Mouse (Mus musculus): ENCODE data around the gene Gm10320. TPM values are rescaled to one million over a fixed set of nuclear protein-coding genes. Genes with fewer than 3 reads are reported as not detected.

The Gm10320 gene
- total RNA-seq, 1 experiment from 2014 or later: not detected

DNA sequence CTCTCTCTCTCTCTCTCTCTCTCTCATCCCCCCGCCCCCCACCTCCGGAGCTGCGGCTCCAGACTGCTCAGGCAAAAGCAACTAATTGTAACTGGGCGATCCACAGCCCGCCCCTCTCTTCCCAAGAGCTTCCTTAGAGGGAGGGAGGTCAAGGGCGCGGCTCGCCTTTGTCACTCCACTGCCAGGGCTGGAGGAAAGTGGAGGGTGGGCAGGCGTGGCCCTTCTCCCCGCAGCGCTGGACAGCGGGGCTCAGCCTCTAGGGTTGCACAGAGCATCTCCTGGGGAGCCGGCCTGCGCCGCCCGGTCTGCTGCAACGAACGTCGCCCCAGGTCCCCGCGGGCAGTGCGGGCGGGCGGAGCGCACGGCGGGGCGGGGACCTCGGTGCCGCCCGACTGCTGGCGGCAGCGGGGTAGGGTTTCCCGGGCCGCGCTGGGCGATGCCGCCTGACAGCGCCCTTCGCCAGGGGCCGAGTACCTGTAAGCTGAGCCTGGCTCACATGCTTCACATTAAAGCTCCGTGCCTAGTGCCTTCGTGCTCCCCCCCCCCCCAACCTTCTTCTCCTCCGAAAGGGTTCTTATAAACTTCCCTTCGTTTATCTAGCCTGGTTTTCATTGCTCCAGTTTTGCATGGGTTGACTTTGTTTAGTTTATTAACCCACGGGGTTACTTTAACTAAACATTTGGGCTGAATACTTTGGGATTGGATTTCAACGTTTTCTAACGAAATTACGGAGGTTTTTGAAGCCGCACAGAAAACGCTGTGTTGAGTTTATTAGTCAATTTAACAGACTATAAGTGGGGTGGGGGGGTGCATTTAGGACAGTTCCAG, 13.1 kb upstream of the Gm10320 start:
- ATAC-seq (replicated peaks; ENCODE audit: insufficient number of reproducible peaks, low FRiP score, low TSS enrichment, poor library complexity, severe bottlenecking): no peak

DNA sequence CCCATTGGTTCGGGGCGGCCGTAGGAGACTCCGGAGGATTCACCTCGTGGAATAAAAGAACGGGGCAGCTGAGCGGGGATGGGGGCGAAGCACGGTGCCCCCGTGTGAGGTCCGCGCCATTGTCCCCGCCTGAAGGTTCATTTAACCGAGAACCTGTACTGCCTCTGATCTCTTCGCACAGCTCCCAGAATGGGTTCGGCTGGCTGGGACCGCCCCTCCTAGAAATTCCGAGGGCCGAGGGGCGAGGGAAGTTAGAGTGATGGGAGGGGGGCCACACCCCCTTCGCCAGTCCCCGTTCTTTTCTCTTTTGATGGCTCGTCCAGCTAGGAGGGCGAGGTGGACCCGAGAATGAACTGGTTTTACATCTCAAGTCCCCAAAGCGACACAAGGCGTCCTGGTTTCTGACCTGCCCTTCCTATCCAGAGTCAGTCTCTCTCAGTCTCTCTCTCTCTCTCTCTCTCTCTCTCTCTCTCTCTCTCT, 12.4 kb upstream of the Gm10320 start:
- no peak for ATAC-seq (replicated peaks; ENCODE audit: insufficient number of reproducible peaks, low FRiP score, low TSS enrichment, poor library complexity, severe bottlenecking)

DNA sequence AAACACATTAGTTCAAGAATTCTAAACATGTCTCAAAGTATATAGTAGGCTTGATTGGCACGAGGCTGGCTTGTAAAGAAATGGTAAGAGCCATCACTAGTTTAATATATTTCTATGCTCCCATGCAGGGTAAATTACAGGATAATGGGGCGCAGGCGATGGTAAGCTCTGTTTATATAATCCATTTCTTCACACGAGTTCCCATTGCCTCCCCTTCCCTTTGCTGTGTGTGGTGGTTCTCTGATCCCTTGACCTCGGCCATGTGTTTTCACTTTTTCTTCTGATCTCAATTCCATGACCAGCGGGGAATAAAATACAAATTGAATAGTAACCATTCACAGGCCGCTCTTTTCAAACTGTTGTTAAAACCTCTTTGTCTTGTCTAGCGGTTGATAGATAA, 11.8 kb upstream of the Gm10320 start:
- no peak for ATAC-seq (replicated peaks; ENCODE audit: insufficient number of reproducible peaks, low FRiP score, low TSS enrichment, poor library complexity, severe bottlenecking)

GRCm38 (mm10) chr13:98502813-98503341, 11.1 kb upstream of the Gm10320 start:
- ATAC-seq (replicated peaks; ENCODE audit: insufficient number of reproducible peaks, low FRiP score, low TSS enrichment, poor library complexity, severe bottlenecking): no peak

DNA sequence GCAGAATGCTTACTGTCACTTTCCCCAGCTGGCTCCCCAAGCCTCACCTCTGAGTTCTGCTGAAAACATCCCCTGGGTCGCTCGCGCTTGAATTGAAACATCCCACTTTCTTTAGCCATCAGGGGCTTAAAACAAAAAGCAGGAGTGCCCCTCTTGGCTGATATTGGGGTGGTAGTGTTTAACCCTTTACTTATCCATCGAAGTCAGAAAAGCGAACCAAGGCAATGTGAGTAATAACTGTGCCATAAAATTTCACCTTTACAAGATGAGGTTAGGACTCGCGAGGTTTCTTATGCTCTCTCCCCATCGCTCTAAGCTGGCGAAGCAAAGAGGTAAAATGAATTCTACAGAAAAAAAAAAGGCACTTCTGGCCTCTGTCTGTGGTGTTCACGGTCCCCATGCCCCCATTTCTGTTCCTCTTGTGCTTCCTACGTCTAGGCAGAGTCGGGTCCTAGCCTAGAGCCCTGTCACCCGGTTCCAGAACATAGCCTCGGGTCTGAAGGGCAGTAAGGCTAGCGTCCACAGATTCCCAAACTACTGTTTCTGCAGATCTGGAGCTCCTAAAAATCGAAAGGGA, 10.5 kb upstream of the Gm10320 start:
- ATAC-seq (replicated peaks; ENCODE audit: insufficient number of reproducible peaks, low FRiP score, low TSS enrichment, poor library complexity, severe bottlenecking): no peak

DNA sequence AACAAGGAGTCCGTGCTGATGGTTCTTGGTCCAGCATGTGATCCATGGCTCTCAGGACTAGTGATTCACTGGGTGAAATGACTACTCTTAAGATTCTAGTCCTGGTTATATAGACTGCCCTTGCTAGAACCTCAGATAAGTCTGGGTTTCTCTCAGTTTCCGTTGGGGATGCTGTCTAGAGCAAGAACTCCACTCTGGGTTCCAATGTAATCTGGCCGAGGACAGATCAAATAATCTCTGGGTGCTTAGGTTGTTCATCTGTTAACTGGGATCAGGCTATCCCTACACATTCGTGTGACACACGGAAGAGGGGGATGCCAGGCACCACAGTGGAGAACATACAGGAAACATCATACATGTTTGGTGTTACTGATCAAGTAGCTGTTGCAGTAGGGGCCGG, 9.5 kb upstream of the Gm10320 start:
- ATAC-seq (replicated peaks; ENCODE audit: insufficient number of reproducible peaks, low FRiP score, low TSS enrichment, poor library complexity, severe bottlenecking): no peak

GRCm38 (mm10) chr13:98500471-98501125, 8.8 kb upstream of the Gm10320 start:
- no peak for ATAC-seq (replicated peaks; ENCODE audit: insufficient number of reproducible peaks, low FRiP score, low TSS enrichment, poor library complexity, severe bottlenecking)

DNA sequence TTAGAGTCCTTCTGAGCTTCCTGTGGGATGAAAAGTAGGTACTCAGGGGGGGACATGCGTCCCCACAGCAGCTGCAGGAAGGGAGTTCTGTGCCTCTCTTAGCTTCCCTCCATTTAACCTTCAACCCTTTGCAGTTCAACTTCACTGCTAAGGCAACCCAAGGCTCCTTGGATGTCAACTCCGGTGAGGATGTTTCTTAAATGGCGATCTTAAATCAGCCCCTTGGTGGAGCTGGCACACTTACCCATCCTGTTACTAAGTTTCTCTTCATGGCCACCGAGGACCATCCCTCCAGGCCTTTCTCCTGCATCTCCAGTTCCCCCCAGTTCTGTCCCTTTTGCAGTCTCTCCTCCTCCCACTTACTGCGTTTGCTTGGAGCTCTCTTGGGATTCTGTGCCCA, 6.8 kb upstream of the Gm10320 start:
- ATAC-seq (replicated peaks; ENCODE audit: insufficient number of reproducible peaks, low FRiP score, low TSS enrichment, poor library complexity, severe bottlenecking): no peak

- no peak for ATAC-seq (replicated peaks; ENCODE audit: insufficient number of reproducible peaks, low FRiP score, low TSS enrichment, poor library complexity, severe bottlenecking)
Measured at GRCm38 (mm10) chr13:98498080-98498479, 6.3 kb upstream of the Gm10320 start.

GRCm38 (mm10) chr13:98496917-98497870, 5.4 kb upstream of the Gm10320 start:
- no peak for ATAC-seq (replicated peaks; ENCODE audit: insufficient number of reproducible peaks, low FRiP score, low TSS enrichment, poor library complexity, severe bottlenecking)

GRCm38 (mm10) chr13:98494492-98495064, 2.8 kb upstream of the Gm10320 start:
- ATAC-seq (replicated peaks; ENCODE audit: insufficient number of reproducible peaks, low FRiP score, low TSS enrichment, poor library complexity, severe bottlenecking): no peak

- ATAC-seq (replicated peaks; ENCODE audit: insufficient number of reproducible peaks, low FRiP score, low TSS enrichment, poor library complexity, severe bottlenecking): no peak
Measured at GRCm38 (mm10) chr13:98492569-98493255, 911 bp upstream of the Gm10320 start.

GRCm38 (mm10) chr13:98486726-98487125, 5.1 kb downstream of the Gm10320 start:
- ATAC-seq (replicated peaks; ENCODE audit: insufficient number of reproducible peaks, low FRiP score, low TSS enrichment, poor library complexity, severe bottlenecking): no peak

DNA sequence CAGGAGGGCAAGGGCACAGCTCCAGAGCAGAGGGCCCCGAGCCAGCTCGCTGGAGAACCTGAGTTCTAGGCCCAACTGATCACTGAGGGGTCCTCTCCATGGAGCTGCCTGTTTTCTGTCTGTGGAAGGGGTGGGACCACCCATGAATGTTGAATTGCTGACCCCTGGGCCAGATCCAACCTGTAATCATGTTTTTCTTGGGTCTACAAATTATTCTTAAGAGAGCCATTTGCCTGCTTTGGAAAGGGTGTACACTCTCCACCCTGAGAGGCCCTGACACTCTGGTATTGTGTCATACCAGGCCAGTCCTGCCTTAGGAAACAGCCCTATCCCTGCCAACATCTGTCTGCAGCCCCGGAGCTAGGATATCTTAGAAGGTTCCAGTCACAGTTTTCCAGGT, 5.6 kb downstream of the Gm10320 start:
- no peak for ATAC-seq (replicated peaks; ENCODE audit: insufficient number of reproducible peaks, low FRiP score, low TSS enrichment, poor library complexity, severe bottlenecking)

GRCm38 (mm10) chr13:98485440-98485839, 6.4 kb downstream of the Gm10320 start:
- ATAC-seq (replicated peaks; ENCODE audit: insufficient number of reproducible peaks, low FRiP score, low TSS enrichment, poor library complexity, severe bottlenecking): no peak

GRCm38 (mm10) chr13:98477991-98478390, 13.8 kb downstream of the Gm10320 start:
- ATAC-seq (replicated peaks; ENCODE audit: insufficient number of reproducible peaks, low FRiP score, low TSS enrichment, poor library complexity, severe bottlenecking): no peak

- ATAC-seq (replicated peaks; ENCODE audit: insufficient number of reproducible peaks, low FRiP score, low TSS enrichment, poor library complexity, severe bottlenecking): no peak
Measured at GRCm38 (mm10) chr13:98476839-98477495, 14.8 kb downstream of the Gm10320 start.
